Mouse (Mus musculus) stomach, postnatal 0 days (tissue): ENCODE results near the gene Cntnap1.

Experiments
- CTCF ChIP-seq: IDR thresholded peaks from 2 replicates; pipeline ENCODE4 v1.5.1; 2016; ENCODE audit warnings: antibody characterized with exemption, low read depth, mild to moderate bottlenecking, moderate library complexity
- EP300 ChIP-seq: optimal IDR thresholded peaks from 2 replicates; pipeline ENCODE3; 2016; ENCODE audit warnings: antibody characterized with exemption

DNA sequence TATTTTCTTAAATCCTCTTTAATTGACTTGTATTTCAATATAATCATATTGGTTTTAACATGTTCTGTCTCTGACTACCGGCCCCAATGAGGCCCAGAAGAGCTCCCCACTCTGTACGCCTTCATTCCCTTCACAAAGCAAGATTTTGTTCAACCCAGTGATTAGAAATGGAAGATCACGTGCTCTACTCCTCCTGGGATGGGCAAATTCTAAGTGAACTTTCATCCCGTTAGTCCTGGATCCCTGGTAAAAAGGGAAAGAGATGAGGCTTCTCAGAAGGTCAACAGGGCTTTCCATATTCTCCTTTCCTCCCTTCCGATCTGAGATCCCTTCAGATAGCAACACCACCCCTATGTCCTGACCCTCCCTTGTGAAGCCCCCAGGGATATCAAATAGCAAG lies 60.2 kb downstream of the Cntnap1 start:
- TF ChIP-seq CTCF (no peak), EP300 (no peak)
